Mouse (Mus musculus) embryo, embryonic 11 days (tissue): ENCODE measurements around the gene Slc34a1.
"Not testable (repeated sequence)": the region's sequence is repeated elsewhere in the genome, so short reads cannot be mapped to it uniquely, and the experiment has no call there.

Experiments
- DNase-seq: peaks from one replicate; pipeline ENCODE4 v3.0.0-alpha.2; 2015

Gene Slc34a1

DNA sequence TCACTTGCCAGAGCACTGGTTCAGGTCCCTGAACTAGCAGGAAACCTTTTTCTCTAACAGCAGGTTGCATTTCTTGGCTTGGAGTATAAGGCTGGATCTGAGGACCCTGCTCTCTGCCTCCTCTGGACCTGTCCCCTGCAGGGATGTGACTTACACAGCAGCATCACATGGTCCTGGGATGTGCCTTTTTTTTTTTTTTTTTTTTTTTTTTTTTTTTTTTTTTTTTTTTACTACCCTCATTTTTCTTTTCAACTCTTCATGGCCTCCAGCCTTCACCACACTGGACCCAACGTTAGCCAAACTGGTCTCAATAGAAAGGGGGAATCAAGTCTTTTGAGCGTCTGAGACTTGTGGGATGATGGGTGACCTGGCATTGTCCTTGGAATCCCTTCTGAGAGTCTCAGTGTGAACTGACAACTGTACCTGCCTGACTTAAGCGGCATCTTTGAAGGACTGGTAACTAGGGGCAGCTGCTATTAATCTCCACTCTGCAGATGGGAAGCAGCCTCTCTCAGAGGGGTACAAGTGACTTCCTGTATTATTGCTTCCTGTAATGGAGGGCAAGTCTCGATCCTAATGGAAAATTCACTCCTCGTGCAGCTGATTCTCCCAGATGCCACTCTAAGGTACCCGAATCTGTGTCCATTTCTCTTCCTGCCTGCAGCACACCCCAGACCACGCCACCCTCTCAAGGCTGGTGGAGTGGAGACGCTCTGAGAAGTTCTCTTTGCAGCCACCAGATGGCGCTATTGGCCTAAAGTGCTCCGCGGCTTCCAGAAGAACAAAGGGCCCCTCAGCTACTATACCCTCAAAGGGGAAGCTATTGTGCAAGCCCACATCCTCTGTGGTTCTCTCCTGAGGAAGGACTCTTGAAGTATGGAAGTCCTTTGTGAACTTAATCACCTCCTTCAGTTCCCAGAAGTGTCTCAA lies 7.1 kb downstream of the Slc34a1 start:
- DNase-seq = peak; percentile 93

DNA sequence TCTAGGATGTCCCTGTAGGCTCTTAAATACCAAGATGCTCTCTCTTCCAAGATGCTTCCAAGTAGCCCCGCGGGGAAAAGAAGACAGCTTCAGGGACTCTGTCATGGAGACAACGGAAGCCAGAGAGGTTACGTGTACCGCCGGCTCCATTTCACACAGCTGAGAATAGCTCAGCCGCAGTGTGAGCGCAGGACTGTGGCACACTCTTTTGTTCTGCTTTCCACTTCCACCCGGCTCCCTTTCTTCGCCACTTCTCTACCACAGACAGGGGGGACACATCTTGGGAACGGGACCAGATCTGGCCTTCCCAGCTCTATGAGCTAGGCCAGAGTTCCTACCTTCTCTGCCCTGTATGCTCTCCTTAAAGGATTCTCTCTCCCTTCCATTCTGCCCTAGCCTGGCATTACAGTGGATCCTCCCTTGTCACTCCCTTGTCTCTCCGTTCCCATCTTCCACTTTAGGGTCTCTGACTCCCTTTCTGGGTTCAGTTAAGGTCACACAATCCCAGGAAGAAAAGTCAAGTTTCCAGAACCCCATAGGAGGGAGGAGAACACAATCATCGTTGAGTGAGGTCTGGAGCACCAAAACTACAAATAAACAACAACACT lies 7.9 kb downstream of the Slc34a1 start:
- DNase-seq = no peak

DNA sequence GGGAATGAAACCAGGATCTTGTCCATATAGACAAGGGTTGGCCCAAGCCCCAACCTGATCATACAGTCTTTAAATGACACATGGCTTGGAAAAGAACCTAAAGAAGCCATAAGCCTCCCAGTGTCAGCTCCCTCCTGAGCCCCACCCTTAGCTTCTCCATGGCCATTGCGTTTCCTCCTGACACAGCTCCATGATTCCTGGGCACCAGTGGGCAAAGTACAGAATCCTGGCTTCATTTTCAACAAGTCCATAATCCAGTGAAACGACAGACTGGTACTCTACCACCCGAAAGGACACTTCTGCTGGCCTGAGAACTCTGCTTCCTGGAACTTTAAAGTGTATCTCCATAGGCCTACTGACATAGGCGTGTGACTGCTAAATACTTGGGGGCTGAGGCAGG lies 9.4 kb downstream of the Slc34a1 start:
- no peak for DNase-seq

DNA sequence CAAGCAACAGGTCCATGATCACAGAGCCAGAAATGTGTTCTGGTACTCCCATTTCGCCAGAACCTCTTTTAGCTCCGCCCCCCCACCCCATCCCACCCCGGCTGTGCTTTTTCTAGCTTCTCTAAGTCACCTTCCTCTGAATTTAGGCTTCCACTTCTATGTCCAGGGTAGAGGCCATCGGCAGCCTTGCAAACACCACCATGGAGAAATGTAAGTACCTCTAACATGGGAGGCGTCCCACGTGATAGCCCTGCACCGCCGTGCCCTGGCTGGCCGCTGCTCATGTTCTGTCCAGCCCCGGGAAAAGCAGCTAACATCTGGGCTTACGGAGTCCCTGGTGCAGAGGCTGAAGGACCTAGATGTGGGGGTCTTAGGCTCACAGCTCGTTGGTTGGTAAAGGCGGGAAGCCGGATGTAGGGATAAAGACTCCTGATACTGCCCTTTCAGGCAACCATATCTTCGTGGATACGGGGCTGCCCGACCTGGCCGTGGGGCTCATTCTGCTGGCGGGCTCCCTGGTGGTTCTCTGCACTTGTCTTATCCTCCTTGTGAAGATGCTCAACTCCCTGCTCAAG lies 10.6 kb downstream of the Slc34a1 start:
- no peak for DNase-seq

DNA sequence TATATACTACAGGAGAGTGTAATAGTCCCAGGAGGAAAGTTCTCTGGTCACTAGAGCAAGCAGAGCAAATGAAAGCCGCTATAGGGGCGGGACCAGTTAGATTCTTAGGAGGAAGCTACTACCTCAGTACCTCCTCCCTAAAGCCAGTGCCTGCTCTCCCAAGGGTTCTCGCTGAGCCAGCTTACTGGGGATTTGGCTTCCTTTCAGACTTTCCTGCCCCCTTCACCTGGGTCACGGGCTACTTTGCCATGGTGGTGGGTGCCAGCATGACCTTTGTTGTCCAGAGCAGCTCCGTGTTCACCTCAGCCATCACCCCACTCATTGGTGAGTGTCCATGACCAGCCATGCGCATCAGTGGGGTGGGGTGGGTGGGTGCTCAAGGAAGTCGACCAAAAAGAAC lies 13.8 kb downstream of the Slc34a1 start:
- DNase-seq = no peak

DNA sequence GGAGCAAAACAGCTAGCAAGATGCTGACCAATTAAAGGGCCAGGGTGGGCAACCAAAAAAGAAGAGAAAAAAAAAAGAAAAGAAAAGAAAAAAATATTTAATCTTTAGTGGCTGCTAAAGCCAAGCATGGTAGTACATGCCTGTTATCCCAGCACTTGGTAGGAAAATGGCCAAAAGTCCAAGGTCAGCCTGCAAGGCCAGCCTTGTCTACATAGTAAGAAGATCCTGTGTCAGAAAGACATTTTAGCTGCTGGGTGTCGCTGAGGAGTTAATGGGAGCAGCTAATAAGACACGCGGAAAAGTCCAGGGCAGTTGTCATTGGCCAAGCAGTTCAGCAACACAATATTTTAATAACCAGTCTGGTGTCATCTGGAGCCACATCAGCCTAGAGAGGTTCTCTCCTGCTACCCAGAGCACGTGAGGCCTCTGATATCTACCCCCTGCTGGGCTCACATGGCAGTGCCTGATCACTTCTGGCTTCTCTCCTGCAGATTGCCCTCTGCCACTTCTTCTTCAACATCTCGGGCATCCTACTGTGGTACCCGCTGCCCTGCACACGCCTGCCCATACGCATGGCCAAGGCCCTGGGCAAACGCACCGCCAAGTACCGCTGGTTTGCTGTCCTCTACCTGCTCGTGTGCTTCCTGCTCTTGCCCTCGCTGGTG lies 14.8 kb downstream of the Slc34a1 start:
- no peak for DNase-seq

DNA sequence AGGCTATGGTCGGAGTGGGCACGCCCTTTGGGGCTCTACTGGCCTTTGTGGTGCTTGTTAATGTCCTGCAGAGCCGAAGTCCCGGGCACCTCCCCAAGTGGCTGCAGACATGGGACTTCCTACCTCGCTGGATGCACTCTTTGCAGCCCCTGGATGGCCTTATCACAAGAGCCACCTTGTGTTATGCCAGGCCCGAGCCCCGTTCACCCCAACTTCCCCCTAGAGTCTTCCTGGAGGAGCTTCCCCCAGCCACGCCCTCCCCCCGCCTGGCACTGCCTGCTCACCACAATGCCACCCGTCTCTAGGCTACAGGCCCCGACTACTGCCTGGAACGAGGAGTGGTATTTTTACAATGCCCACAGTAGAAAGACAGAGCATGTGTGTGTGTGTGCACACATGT lies 15.3 kb downstream of the Slc34a1 start:
- DNase-seq = no peak

DNA sequence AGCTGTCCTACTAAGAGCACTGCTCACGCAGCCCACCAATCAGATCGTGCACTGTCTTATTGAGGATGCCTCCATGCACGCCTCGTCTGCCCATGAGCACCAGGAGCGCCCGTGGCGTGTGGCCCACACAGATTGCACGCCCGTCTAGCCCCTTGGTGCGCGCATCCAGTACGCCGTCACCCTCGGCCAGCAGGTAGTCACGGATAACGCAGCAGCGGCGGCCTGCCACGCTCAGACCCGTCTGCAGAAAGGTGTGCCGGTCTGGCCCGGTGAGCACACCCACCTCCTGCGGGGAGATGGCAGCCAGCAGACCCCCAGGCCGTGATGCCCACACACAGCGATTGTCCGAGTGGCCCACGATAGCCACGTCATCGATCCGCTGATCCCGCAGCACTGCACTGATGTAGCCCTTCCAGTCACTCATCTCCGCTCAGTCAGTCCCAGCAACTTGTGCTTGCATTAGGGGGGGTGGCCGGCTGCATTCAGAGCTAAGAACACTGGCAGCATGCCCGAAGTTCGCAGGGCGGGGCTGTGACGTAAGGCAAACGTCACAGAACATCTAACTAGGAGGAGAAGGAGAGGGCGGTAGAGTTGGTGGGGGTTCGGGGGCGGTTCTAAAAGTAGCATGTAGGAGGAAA lies 16.9 kb downstream of the Slc34a1 start, which contains the start of gene Pfn3:
TSS of gene Pfn3 (minus strand) at position 490 of the 638 bp plus-strand sequence.
- peak; percentile 75 for DNase-seq

DNA sequence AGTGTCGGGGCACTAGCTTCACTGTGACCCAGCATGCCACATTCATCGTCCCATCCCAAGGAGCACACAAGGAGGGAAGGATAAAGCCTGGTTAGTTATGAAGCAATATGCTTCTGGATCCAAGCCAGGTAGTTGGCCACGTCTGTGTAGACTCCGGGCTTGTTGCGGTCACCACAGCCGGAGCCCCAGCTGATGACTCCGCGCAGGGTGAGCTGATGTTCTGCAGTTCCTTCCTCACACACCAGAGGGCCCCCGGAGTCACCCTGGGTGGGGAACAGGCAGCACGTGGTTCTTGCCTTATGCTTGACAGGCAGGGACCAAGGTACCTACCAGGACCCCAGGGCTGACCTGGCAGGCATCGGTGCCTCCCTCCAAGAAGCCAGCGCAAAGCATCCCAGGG lies 20.0 kb downstream of the Slc34a1 start:
- DNase-seq = peak; percentile 86

DNA sequence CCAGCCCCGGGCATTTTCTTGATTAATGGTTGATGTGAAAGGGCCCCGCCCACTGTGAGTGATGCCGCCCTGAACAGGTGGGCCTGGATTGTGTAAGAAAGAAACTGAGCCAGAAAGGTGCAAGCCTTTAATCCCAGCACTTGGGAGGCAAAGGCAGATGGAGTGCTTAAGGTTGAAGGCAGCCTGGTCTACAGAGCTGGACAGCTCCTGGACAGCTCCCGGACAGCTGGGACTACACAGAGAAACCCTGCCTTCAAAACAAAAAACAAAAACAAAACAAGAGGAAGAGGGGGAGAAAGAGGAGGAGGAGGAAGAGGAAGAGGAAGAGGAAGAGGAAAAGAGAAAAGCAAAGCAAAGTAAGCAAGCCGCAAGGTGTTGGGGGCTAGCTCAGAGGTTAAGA lies 21.2 kb downstream of the Slc34a1 start:
- no peak for DNase-seq

DNA sequence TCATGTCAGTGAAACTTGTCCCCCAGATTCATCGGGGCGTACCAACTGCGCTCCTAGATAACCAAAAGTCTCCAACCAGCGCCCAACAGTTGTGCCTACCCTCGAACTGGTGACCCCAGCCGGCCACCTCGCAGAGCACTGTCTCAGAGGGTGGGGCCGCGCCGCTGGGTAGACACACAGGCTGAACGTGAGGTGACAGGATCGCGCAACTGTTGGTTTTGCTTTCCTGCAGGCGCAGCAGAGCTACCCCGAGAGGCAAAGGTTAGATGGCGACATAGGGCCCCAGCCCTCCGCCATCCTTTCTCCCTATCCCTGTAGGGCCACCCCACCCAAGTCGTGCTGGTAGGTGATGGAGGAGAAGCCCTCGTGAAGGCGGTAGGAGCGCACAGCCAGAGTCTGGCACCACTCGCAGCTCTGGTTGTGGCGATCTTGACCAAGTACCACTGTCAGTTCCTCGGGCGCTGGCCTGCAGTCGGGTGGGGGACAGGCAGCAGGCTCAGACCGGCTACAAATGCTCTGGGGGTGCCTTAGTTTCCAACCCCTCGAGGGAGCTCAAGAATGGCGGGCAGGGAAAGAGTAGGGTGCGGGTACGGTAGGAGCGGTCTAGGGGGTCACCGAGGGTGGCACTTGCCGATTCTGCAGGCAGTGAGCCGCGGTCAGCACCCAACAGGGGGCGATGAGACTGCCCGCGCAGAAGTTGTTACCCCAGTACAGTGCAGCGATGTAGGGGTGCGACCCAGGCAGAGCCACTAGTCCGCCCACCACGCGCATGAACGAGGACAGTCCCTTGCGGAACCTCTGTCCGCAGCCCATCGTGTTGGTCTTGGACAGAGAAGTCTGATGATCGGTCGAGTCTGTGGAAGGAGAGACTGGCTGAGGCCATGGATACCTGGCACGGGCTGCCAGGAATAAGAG lies 22.3 kb downstream of the Slc34a1 start:
- DNase-seq = no peak

DNA sequence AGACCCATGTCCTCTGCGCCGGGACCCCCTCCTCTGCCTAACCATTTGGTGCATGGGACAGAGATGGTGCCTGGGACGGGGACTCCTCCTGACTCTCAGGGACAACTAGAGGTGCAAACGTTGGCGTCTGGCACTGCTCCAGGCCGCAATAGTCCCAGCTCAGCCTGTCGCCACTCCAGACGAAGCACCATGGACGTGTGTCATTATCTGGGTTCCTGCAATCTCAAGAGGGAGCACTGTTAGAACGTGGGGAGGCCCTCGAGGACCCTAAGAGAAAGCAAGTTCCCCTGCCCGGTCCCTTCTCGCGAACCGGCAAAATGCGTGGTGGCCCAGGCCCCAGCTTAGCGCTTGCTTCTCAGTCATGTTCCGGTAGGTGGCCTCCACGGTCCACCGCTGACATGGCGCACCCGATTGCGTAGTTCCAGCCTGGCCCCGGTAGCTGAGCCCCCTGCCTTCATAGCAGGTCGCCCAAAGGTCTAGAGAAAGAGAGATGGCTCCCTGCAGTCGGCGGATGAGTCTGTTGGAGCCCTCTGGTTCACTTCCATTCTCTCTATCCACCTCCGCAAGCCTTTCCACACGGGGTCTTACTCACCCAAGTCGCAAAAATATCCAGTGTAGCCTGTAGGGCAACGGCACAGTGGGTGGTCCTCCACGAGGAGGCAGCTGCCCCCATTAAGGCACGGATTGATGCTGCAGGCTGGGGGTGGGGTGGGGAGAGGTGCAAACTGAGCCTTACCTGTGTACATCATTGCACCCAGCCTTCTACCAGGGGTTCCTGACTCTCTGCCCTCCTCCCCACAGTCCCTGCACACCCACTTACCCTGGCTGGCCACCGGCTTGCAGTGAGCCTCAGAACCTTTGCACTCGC lies 23.2 kb downstream of the Slc34a1 start:
- peak; percentile 77 for DNase-seq

DNA sequence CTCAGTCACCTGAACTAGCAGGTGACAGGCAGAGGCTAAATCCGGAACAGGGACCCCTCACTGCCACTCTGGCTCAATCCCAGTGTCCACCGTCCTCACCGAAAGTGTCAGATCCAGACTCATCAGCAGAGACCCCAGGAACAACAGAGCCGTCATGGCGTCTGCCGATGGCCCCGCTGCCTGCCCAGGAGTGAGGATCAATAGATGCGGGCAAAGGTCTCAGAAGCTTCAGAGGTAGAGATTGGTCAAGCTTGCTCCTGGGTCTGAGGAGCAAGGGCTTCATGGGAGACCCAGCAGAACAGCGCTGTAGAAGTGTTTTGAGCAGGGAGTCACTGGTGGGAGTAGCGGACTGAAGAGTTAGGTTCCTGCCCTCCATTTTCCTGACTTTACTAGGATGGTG lies 28.6 kb downstream of the Slc34a1 start, which contains the start of gene F12:
TSS of gene F12 (minus strand) at position 181 of the 400 bp plus-strand sequence.
- DNase-seq = no peak

DNA sequence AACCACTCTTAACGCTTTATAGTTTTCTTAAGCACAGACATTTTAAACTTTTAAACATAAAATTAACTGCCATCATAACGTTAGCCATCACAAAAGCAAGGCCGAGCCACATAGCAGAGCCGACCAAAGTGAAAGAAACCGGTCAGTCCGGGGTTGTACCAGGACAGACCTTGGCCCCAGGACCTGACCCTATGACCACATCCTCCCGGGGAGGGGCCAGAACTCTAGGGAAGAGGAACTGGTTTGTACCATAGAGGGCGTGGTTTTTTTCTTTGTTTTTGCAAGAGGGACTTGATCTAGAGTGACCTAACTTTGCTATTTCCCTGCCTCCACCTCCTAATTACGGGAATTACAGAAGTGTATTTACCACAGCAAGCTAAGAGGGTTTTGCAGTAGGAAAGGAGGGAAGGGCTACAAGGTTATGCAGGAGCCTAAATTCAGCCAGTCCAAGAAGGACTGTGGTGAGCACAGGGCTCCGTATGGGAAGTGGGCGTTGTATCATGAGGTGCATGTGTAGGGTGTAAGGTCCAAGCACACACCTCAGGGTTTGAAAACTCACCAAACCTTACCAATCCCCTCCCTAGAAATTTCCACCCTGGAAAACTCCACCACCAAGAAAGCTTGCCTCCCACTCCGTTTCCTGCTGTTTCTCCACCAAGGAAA lies 31.4 kb downstream of the Slc34a1 start:
- DNase-seq = no peak

DNA sequence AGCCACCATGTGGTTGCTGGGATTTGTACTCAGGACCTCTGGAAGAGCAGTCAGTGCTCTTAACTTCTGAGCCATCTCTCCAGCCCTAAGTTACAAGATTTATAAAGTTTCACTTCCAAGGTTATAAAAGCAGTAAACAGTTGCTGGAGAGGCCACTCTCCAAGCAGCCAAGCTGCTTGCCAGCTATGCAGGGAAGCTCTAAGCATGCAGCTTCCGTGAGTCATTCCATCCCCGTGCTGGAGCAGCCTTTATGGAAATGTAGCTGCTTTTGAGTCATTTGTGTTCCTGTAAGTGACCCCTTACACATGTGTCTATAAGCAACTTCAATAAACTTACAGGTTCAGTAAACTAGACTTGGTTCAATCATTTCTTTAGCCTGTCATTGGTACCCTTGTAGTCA lies 32.6 kb downstream of the Slc34a1 start:
- DNase-seq = no peak

DNA sequence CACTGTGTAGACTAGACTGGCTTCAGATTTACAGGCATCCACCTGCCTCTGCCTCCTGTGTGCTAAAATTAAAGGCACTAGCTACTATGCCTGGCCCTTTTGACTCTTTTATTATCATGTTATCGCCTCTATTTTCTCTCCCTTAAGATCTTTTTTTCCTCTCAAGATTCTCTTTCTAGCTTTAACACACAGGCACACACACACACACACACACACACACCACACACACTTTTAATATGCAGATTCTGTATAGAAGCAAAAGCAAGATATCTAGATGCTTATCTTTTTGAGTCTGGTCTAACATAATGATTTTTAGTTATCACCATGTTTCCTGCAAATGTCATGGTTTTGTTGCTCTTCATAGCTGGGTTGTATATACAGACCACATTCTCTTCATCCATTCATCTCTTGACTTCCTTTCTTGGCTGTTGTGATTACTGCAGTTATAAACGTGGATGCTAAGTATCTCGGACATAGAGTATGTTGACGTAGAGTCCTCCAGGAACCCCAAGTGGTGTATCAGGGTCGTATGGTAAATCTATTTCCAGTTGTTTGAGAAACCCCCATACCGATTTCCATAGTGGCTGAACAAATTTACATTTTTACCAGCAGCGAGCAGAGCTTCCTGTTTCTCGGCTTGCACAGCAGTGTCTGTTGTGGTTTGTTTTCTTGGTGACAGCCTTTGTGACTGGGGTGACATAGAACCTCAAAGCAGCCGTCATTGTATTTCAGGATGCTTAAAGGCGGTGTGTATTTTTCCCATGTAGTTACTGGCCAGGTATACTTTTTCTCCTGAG lies 34.1 kb downstream of the Slc34a1 start:
- no peak for DNase-seq

DNA sequence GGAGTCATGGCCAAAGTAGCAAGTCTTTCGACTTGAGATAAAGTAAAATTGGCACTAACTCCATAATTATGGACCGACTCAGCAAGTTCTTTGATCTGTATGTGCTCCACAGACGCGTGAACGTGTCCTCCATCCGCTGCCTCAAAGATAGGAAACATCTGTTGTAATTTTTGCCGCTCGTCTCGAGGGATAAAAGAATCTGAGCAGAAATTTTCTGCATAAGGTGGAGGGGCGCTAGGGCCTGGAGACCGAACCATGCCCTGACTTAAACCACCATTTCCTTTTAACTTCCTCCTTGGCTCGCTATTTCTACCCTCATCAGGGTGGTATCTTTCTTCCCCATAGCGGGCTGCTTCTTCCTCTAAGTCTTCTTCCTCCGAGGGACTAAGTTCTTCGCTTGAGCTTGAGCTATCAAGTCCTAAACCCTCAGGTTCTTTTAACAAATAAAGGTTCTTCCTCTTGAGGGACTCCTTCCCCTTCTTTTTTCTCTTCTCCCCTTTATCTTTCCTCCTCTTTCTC lies 39.2 kb downstream of the Slc34a1 start:
- not testable (repeated sequence) for DNase-seq

DNA sequence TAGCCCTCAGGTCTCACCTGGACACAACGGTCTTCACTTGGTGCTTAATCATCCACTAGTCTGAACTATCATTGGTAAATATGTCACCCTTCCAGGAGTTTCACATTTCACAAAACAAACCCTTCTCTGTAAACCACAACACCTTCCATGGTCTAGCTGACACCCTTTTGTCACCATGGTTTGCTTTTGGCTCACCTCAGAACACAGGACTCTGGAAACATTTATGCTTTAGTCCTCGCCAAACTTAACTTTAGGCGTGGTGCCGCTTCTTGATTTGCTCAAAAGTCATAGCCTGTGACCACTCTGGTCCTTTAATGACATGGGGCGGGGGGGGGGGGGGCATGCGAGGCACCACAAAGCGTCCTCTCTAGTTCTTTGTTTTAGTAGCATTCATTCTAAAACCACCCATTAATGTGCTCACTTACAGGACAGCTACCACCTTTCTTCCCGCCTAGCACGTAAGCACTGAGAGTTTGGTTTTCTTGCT lies 45.9 kb downstream of the Slc34a1 start:
- DNase-seq = no peak
